Mouse (Mus musculus) CD4-positive helper T cell, adult 2 months (primary cell): ENCODE data around the gene Slc25a26.

ENCODE experiments used
- DNase-seq: peaks from one replicate; pipeline ENCODE4 v3.0.0-alpha.2; 2012; ENCODE audit warnings: low read depth, missing footprints, low spot score

Slc25a26 gene

DNA sequence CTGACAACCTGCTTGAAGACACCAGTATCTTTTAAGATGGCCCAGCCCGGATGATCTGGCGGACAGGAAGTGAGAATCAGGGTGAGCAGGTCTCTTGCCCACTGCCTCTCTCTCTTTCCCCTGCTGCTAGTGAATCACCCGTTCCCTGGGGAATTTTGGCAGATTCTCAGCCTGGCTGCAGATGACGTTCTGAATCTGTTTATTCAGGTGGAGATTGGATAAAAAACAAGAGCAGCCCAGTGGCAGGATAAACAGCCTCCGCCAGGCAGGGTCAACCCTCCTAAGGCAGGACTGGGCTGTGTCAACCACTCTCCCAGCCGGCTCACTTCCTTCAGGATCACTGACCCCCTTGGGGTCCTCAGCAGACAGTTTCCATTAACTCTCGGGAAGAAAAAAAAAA is 140.2 kb downstream of the Slc25a26 start:
- no peak for DNase-seq

DNA sequence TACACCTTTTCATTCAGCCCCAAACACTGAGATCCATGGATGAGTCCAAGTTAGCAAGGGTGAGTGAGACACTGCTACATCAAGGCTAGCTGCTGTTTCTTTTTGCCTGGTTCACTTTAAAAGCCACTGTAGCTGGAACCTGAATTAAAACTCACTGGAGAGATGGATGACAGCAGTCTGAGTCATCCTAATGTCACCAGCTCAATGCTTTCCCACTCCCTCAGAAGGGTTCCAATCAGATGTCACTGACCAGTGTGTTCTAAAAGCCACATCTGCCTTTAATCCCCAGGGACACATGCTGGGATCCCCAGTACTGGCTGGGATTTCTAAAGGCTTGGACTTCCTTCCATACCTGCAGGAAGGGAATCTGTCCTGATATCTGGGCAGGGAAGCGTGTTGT is 141.9 kb downstream of the Slc25a26 start:
- no peak for DNase-seq

DNA sequence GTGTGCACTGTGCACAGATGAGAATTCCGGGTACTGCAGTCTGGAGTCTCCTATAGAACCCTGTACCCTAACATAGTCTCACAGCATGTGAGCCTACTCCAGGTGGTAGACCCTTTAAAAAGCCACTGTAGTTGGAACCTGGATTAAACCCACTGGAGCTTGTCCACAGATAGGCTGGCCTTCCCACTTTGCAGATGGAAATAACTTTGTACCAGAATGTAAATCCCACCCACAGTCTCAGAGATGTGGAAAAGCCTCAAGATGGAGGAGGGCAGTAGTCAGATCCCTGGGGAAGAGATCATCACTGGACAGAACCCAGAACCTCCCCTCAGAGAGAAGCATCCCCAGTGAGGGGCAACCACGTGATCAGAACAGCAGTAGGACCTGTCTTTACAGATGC is 143.9 kb downstream of the Slc25a26 start:
- no peak for DNase-seq

DNA sequence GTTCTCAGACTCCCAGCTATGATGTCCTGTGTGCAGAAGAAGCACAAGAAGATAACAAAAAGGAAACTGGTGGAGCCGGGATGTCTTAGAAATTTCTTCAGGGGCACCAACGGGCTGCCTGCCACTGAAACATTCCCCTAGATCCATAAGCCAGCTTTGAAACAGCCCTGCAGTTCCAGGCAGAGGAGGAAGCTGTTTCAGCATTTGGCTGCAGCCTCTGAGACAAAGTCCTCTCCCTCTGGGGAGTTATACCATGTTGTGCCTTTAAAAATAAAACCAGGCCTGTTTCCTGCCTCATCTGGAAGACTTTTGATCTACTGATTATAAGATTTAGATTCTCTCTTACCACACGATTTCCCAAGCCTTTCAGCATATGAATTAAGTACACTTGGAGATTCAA is 144.5 kb downstream of the Slc25a26 start:
- DNase-seq = no peak

DNA sequence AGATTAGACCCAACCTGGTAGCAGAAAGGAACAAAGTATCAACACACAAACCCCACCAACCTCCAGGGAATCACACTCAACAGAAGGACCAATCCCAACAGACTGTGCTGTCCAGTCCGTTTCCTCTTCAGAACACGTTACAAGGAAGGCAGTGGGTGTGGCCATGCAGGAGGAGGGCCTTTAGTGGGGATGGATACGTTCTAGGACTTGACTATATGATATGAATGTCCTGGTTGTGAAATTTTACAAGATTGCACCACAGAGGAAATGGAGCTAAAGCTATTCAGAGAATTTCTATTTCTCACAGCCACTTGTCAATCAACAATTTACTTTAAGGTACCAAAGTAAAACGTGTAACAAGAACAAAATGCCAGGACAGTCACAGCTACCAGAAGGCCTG is 145.6 kb downstream of the Slc25a26 start:
- DNase-seq = no peak

DNA sequence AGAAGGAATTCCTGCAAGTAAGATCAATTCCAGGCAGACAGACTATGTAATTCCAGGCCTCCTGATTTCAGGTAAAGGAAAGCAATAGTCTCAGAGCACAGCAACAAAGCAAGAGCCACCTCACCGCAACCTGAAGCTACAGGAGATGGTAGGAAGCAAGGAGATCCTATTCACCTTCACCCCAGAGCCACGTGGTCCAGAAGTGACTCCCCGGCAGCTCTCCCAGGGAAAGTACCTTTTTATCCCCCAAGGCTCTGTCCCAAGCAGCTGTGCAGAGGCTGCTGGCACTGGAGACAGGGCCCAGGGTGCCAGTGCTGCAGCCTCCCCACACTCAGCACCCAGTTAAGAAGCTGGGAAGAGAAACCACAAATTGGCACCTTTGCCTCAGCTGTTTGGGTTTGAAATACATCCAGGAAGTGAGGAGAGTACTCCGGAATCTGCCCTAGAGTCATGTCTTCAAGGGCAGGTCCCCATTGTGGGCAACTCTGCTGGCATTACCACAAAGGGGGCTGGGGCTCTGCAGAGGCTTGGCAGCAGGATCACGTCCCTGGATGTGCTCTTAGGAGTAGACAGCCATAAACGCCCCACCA is 146.2 kb downstream of the Slc25a26 start:
- peak; percentile 25 for DNase-seq

DNA sequence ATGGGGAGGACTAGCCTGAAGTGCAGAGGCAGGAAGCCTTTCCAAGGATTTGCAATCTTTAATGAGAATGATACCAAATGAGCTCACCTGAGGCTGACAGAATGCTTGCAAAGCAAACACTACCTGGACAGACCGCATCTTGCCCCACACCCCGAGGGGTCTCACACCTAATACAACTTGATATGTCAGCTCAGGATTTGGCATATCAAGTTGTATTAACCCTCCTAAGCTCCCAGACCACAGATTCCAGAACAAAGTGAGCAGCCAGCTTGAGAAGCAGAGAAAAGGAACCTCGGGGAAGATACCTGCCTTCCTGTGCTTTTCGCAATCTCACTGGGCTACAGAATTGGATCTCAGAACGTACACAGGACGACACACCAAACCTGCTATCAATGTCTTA is 146.8 kb downstream of the Slc25a26 start:
- no peak for DNase-seq

DNA sequence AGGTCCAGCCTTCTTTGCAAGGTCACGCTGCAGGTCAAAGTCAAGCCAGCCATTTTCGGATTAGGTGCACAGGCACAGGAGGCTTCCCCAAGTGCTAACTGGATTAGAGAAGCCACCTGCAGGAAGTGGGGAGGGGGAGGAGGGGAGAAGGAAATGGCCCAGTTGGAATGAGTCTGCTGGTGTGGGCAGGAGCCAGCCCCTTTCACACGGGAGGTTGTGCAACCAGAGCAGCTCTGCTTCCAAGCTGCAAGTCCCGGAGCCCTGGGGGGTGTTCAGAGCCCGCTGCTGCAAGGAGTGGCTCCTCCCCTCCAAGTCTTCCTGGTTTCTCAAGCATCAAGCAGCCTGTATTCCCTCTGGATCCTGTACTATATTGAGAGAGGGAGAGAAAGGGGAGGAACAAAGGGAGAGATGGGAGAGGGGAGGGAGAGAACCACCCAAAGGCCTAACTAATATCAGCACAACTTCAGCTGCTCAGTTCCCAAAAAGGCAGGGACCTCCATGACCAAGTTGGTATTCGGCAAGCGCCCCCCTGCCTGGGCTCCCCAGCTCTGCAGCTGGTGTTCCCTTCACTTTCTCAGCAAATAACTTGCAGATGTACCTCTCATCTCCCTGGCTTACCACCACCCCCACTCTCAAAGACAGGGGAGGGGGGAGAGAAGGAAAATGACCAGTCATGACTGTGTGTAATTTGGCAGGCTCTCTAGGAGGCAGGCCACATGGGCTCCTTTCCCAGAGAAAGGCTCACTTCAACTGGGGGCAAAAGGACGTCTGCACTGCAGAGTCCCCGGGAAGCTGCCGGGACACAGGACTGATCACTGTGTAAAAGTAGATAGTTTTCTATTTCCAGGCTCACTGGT is 147.7 kb downstream of the Slc25a26 start:
- DNase-seq = no peak

DNA sequence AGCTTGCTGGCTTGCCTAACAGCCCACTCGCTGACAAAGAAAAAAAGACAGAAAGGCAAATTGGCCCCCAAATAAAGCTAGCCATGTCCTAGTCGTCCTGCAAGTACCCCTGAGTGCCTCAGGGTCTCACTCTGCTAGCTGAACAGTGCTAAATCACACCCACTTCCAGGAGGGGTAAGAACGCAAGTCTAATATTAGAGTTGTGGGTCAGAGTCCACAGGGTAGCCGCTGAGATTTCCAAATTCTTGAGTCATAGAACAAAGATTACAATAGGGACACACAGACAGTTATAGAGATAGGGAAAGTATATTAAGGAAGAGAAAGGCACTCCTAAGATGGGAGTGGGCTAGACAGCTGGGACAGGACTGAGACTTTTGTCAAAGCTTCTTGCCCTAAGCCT is 148.4 kb downstream of the Slc25a26 start:
- no peak for DNase-seq

DNA sequence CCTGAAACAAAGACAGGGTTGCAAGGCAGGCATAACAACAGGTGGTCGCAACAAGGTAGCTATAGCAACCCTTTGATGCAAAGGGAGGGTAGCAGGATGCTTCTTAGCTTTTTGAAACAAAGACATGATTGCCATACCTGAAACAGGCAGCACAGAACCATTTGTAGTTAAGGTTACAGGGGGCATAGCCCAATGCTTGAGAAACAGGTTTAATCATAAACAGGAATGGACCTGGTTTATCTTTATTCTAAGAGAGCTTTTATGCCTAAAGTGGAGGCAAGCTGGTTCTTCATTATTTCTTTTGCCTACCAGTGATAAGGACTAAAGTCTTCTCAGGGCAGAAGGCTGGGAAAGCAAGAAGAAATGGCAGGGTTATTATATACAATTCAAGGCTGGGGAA is 149.5 kb downstream of the Slc25a26 start:
- DNase-seq = no peak

DNA sequence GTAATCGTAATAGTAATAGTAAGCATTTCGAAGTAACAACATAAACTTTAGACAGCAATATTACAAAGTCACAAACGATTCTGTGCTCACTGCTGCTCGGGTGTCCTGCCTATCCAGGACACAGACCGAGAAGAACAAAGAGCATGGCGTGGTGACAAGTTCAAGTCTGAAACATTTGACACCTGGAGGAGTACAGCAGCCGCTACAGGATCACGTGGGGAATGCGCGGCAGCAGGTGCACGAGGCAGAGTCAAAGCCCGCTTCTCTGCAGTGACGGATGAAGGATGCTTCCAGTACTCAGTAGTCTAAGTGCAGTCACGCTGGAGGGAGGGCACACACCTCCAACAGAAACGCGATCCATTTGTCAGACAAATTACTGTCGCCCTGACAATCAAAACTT is 151.4 kb downstream of the Slc25a26 start:
- DNase-seq = no peak

DNA sequence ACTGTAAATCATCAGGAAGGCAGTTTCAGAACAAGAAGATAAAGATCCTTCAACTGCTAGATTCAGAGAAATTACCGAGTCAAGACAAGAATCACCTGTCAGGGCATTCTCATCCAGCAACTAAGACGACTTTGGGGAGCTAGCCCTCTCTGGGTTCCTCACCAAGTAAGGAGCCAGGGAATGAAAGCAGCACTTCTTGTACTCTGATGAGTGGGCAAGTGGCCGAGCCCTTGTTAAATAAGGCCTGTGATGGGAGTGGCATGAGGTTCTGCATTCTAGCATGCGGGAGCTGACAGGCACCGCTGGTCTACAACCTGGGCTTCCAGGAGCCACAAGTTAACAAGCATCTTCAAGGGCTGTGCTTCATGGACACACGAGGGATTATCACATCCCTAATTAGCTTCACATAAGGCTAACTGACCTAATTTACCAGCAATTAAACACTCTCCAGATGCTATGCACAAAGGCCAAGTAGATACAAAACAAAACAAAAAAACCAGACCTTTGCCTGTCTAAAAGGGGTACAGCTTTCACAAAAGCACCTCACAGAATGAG is 152.6 kb downstream of the Slc25a26 start:
- DNase-seq = no peak

DNA sequence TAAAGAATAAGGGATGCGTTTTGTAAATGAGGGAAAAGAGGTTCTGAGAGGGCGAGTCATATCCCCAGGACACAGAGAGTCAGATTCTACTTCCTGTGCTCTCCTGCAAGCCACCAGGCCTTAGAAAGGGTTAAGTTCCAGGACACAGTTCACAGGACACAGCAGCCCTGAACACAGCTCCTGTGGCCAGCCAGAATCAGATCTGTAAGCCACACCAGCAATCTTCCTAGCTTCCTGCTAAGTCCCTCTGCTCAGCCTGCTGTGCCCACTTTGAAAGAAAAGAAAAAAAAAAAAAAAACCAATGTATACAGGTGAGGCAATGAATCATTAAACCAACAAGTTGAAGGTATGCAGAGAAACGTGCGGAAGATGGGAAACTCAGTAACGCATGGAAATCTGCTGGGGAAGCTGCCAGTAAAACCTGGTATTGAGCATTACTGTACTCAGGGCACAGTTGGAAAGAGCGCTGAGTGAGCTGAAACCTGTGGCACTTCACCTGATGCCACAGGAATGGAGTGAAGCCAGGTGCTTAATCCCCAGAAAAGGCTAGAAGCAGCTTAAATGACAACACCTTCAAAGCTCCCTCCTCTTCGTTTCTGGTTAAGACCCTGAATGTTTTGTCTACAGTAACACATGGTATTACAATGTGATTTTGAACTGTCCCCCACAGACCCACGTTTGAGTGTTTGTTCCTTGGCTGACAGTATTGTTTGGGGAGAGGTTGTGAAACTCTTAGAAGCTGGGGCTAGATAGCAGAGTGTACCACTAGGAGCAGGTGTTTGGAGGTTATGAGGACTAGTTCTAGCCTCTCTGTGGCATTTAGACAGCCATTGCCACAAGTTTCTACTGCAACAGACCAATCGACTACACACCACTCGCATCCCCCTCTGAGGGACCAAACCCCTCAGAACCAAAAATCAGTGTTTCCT is 153.5 kb downstream of the Slc25a26 start:
- DNase-seq = no peak
